Mouse (Mus musculus) embryo, embryonic 11 days (tissue): ENCODE measurements around the gene Ift88.

Experiments used
- DNase-seq: peaks from one replicate; pipeline ENCODE4 v3.0.0-alpha.2; 2015

The Ift88 gene

GRCm38 (mm10) chr14:57423432-57424211 lies at the start of gene Ift88:
Gene Ift88, plus strand, starts transcription at chr14:57424062.
- peak; percentile 96 for DNase-seq

- no peak for DNase-seq
Measured at GRCm38 (mm10) chr14:57375205-57375604, 48.7 kb upstream of the Ift88 start.

- DNase-seq: no peak
Measured at GRCm38 (mm10) chr14:57376016-57376415, 47.8 kb upstream of the Ift88 start.

- DNase-seq: no peak
Measured at GRCm38 (mm10) chr14:57376956-57377355, 46.9 kb upstream of the Ift88 start.

GRCm38 (mm10) chr14:57377531-57377930 lies 46.3 kb upstream of the Ift88 start:
- DNase-seq: no peak

- DNase-seq: no peak
Measured at GRCm38 (mm10) chr14:57385667-57386066, 38.2 kb upstream of the Ift88 start.

- no peak for DNase-seq
Measured at GRCm38 (mm10) chr14:57386758-57387561, 36.9 kb upstream of the Ift88 start.

- DNase-seq: no peak
Measured at GRCm38 (mm10) chr14:57391621-57392020, 32.2 kb upstream of the Ift88 start.

GRCm38 (mm10) chr14:57392278-57392677 lies 31.6 kb upstream of the Ift88 start:
- DNase-seq: no peak

GRCm38 (mm10) chr14:57395470-57395869 lies 28.4 kb upstream of the Ift88 start:
- no peak for DNase-seq

GRCm38 (mm10) chr14:57397221-57397620 lies 26.6 kb upstream of the Ift88 start:
- DNase-seq: no peak

GRCm38 (mm10) chr14:57398065-57398757 lies 25.7 kb upstream of the Ift88 start, which contains the start of gene Cryl1:
Gene Cryl1, minus strand, starts transcription at chr14:57398529.
- peak; percentile 98 for DNase-seq

- peak; percentile 22 for DNase-seq
Measured at GRCm38 (mm10) chr14:57398813-57399427, 24.9 kb upstream of the Ift88 start.

- no peak for DNase-seq
Measured at GRCm38 (mm10) chr14:57402815-57403214, 21.0 kb upstream of the Ift88 start.

- DNase-seq: peak; percentile 80
Measured at GRCm38 (mm10) chr14:57407039-57407987, 16.5 kb upstream of the Ift88 start.

- no peak for DNase-seq
Measured at GRCm38 (mm10) chr14:57408100-57408499, 15.8 kb upstream of the Ift88 start.

- peak; percentile 50 for DNase-seq
Measured at GRCm38 (mm10) chr14:57409106-57409505, 14.8 kb upstream of the Ift88 start.

- DNase-seq: no peak
Measured at GRCm38 (mm10) chr14:57412166-57412565, 11.7 kb upstream of the Ift88 start.

GRCm38 (mm10) chr14:57417187-57417586 lies 6.7 kb upstream of the Ift88 start:
- no peak for DNase-seq

- DNase-seq: no peak
Measured at GRCm38 (mm10) chr14:57424212-57424561, 325 bp downstream of the Ift88 start.

- no peak for DNase-seq
Measured at GRCm38 (mm10) chr14:57430451-57430850, 6.6 kb downstream of the Ift88 start.

- no peak for DNase-seq
Measured at GRCm38 (mm10) chr14:57452516-57452915, 28.7 kb downstream of the Ift88 start.
